Mouse (Mus musculus) olfactory bulb, adult 2 months (tissue): Measurements from ENCODE around the gene 9230102O04Rik. TPM values are rescaled to one million over a fixed set of nuclear protein-coding genes. Genes with fewer than 3 reads are reported as not detected.

ENCODE experiments used
- H3K27ac ChIP-seq: fragments of 200-500 bp; 2 replicates; pipeline ENCODE4 v1.5.1; 2012; ENCODE audit warnings: low read depth, low read length; ENCODE audit not compliant: insufficient read depth
- H3K4me1 ChIP-seq: fragments of 200-500 bp; 2 replicates; pipeline ENCODE4 v1.6.1; 2012; ENCODE audit warnings: low read length; ENCODE audit not compliant: control insufficient read depth, insufficient read depth
- H3K4me3 ChIP-seq: fragments of 200-500 bp; 2 replicates; pipeline ENCODE4 v1.5.1; 2012; ENCODE audit warnings: mild to moderate bottlenecking, low read depth, low read length, moderate library complexity; ENCODE audit not compliant: insufficient read depth
- CTCF ChIP-seq: fragments of 200-500 bp; IDR thresholded peaks from 2 replicates; pipeline ENCODE4 v1.5.1; 2012; ENCODE audit warnings: low read depth, mild to moderate bottlenecking, low read length, moderate library complexity; ENCODE audit not compliant: insufficient read depth
- POLR2A ChIP-seq: fragments of 200-500 bp; IDR thresholded peaks from 2 replicates; pipeline ENCODE4 v1.6.1; 2012; ENCODE audit warnings: mild to moderate bottlenecking, low read depth, low read length, moderate library complexity; ENCODE audit not compliant: insufficient read depth
- WGBS: fragments of 180-500 bp; shearing (Covaris S2); methylation state at CpG from one replicate; pipeline ENCODE4 v1.1.7; 2018; 5-methylcytosine and 5-hydroxymethylcytosine counted together
- polyA plus RNA-seq: library from polyadenylated mRNA; stranded (reverse); fragments of >200 nt; gene quantifications from 2 replicates; pipeline ENCODE4 v1.2.4, GENCODE M21; 2012; ENCODE audit warnings: low replicate concordance; ENCODE audit not compliant: missing spikeins, insufficient read depth, insufficient read length

Gene 9230102O04Rik
- polyA plus RNA-seq, 1 experiment, result not detected

- WGBS, result 2% methylated on average over 35 of the region's 35 CpGs
- TF ChIP-seq CTCF (no peak), POLR2A (no peak)
- Histone ChIP-seq H3K27ac (no peak within 1 kb of the TSS), H3K4me3 (no peak within 1 kb of the TSS), H3K4me1 (peaks cover 11% of the 10 kb centered on the region; the same call in 1 of the 2 replicates)
These were observed 8.2 kb downstream of the 9230102O04Rik start, which contains the start of gene 4930412O13Rik for GRCm38 (mm10) chr2:9881051-9881591. TSS of gene 4930412O13Rik (plus strand) at chr2:9881252.

GRCm38 (mm10) chr2:9880271-9880670, 9.1 kb downstream of the 9230102O04Rik start:
- TF ChIP-seq POLR2A (no peak), CTCF (no peak)
- Histone ChIP-seq H3K4me1 (peaks cover 11% of the 10 kb centered on the region; the same call in 1 of the 2 replicates), H3K27ac (no peak overlapping the region), H3K4me3 (no peak overlapping the region)
- WGBS, result 6% methylated on average over 11 of the region's 11 CpGs

- WGBS, result 2% methylated on average over 21 of the region's 21 CpGs
- no peak for TF ChIP-seq CTCF
- no peak for TF ChIP-seq POLR2A
- no peak overlapping the region for H3K4me3 ChIP-seq
- peaks cover 11% of the 10 kb centered on the region; the same call in 1 of the 2 replicates for H3K4me1 ChIP-seq
- no peak overlapping the region for H3K27ac ChIP-seq
These were observed 9.8 kb downstream of the 9230102O04Rik start for GRCm38 (mm10) chr2:9879493-9879892.

- TF ChIP-seq POLR2A (no peak), CTCF (no peak)
- H3K4me3 ChIP-seq, result no peak overlapping the region
- H3K27ac ChIP-seq, result no peak overlapping the region
- 2% methylated on average over 22 of the region's 22 CpGs for WGBS
- H3K4me1 ChIP-seq, result peaks cover 11% of the 10 kb centered on the region; the same call in 1 of the 2 replicates
These were observed 10.2 kb downstream of the 9230102O04Rik start for GRCm38 (mm10) chr2:9879092-9879491.

GRCm38 (mm10) chr2:9878564-9879081, 10.7 kb downstream of the 9230102O04Rik start:
- H3K27ac ChIP-seq, result no peak overlapping the region
- H3K4me3 ChIP-seq, result no peak overlapping the region
- no peak for TF ChIP-seq CTCF
- 2% methylated on average over 33 of the region's 33 CpGs for whole genome bisulfite sequencing
- peaks cover 11% of the 10 kb centered on the region; the same call in 1 of the 2 replicates for H3K4me1 ChIP-seq

- Histone ChIP-seq H3K27ac (no peak overlapping the region), H3K4me3 (no peak overlapping the region), H3K4me1 (peaks cover 11% of the 10 kb centered on the region; the same call in 1 of the 2 replicates)
- WGBS, result 5% methylated on average over 19 of the region's 19 CpGs
- no peak for TF ChIP-seq POLR2A
- TF ChIP-seq CTCF, result no peak
These were observed 11.3 kb downstream of the 9230102O04Rik start for GRCm38 (mm10) chr2:9877966-9878563.

- H3K4me3 ChIP-seq, result no peak overlapping the region; the same call in 1 of the 2 replicates
- 2% methylated on average over 35 of the region's 35 CpGs for WGBS
These were observed 12.0 kb downstream of the 9230102O04Rik start for GRCm38 (mm10) chr2:9877326-9877690.

GRCm38 (mm10) chr2:9876621-9877325, 12.6 kb downstream of the 9230102O04Rik start:
- TF ChIP-seq POLR2A (no peak), CTCF (no peak)
- H3K4me1 ChIP-seq, result peaks cover 3% of the 10 kb centered on the region; the same call in 1 of the 2 replicates
- WGBS, result 14% methylated on average over 31 of the region's 31 CpGs
- no peak overlapping the region; the same call in 1 of the 2 replicates for H3K4me3 ChIP-seq
- no peak overlapping the region for H3K27ac ChIP-seq

More at GRCm38 (mm10) chr2:9877326-9877690, 12.0 kb downstream of the 9230102O04Rik start:
- Histone ChIP-seq H3K27ac (no peak overlapping the region), H3K4me1 (peaks cover 8% of the 10 kb centered on the region; the same call in 1 of the 2 replicates)
- TF ChIP-seq POLR2A (no peak), CTCF (no peak)

- Histone ChIP-seq H3K4me3 (no peak overlapping the region), H3K4me1 (peaks cover 3% of the 10 kb centered on the region; the same call in 1 of the 2 replicates), H3K27ac (no peak overlapping the region)
- 34% methylated on average over 12 of the region's 12 CpGs for WGBS
- TF ChIP-seq CTCF, result no peak
- TF ChIP-seq POLR2A, result no peak
These were observed 13.5 kb downstream of the 9230102O04Rik start for GRCm38 (mm10) chr2:9875676-9876357.
